47 mouse cellular contexts compared by ENCODE assay signal in the genomic region with DNA sequence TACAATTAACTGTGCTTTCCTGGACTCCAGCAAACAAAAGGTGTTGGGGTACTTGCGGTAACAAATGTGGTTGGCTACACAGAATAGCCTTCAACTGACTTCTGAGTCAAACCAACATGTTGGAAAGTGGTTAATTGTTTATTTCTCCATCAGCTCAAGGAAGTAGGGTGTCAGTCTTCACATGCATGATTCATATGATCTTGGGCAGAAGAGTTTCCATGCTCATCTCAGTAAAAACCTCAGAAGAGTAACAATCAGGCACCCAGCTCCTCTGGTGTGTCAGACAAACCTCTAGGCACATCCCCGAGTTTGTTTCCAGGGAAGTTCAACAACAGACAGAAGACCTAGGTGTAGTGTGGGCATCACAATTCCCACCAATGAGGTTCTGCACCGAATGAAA. TPM values are rescaled to one million over a fixed set of nuclear protein-coding genes. Genes with fewer than 3 reads are reported as not detected.
"Had no signal": no experiment of that assay in that cellular context is flagged by ENCODE, and none has a peak within 500 bp of the region (broad histone marks: within the 10 kb centered on the region; RNA-seq: fewer than 3 reads in every experiment).

No protein-coding gene starts in this region.

- H3K9ac ChIP-seq: limb, embryonic 12.5 days; limb, embryonic 13.5 days; limb, embryonic 15.5 days; liver, embryonic 13.5 days; liver, embryonic 14.5 days; liver, embryonic 15.5 days; liver, postnatal 0 days; lung, embryonic 14.5 days; lung, embryonic 15.5 days; midbrain, embryonic 12.5 days; midbrain, embryonic 13.5 days; midbrain, embryonic 15.5 days; neural tube, embryonic 12.5 days; neural tube, embryonic 13.5 days had no signal

- H3K27ac ChIP-seq: left cerebral cortex, adult 2 months; limb, embryonic 10.5 days; limb, embryonic 12.5 days; limb, embryonic 13.5 days; limb, embryonic 15.5 days; liver, embryonic 13.5 days; liver, embryonic 14.5 days; liver, embryonic 15.5 days; lung, embryonic 15.5 days; macrophage; midbrain, embryonic 10.5 days; midbrain, embryonic 12.5 days; midbrain, embryonic 13.5 days; midbrain, embryonic 15.5 days; neural tube, embryonic 12.5 days; neural tube, embryonic 13.5 days had no signal

- H3K36me3 ChIP-seq: limb, embryonic 10.5 days; limb, embryonic 12.5 days; limb, embryonic 13.5 days; limb, embryonic 15.5 days; liver, embryonic 13.5 days; liver, embryonic 15.5 days; lung, embryonic 15.5 days; midbrain, embryonic 10.5 days; midbrain, embryonic 12.5 days; midbrain, embryonic 13.5 days; midbrain, embryonic 15.5 days; neural tube, embryonic 12.5 days; neural tube, embryonic 13.5 days had no signal

- H3K4me1 ChIP-seq: limb, embryonic 10.5 days; limb, embryonic 12.5 days; limb, embryonic 13.5 days; limb, embryonic 15.5 days; liver, embryonic 13.5 days; liver, embryonic 15.5 days; lung, embryonic 15.5 days; midbrain, embryonic 10.5 days; midbrain, embryonic 12.5 days; midbrain, embryonic 13.5 days; midbrain, embryonic 15.5 days; neural tube, embryonic 12.5 days; neural tube, embryonic 13.5 days had no signal

- DNase-seq: left cerebral cortex, postnatal 4 days; liver; liver, embryonic 13.5 days; liver, postnatal 0 days; lung, adult 18-20 months; lung, adult 2 months; lung, embryonic 14.5 days; lung, postnatal 10 days; lung, postnatal 14 days; lung, postnatal 36 days; lung, postnatal 4 days; midbrain, embryonic 14.5 days had no signal

- ATAC-seq: liver, postnatal 0 days; lung, postnatal 0 days; midbrain, embryonic 13.5 days; midbrain, embryonic 15.5 days; midbrain, embryonic 16.5 days had no signal

- H3K9me3 ChIP-seq: limb, embryonic 13.5 days; limb, embryonic 15.5 days; liver, embryonic 13.5 days; liver, embryonic 15.5 days; lung, embryonic 15.5 days; megakaryocyte, embryonic 14.5 days; neural tube, embryonic 12.5 days had no signal

- H3K4me2 ChIP-seq: limb, embryonic 12.5 days; limb, embryonic 13.5 days; limb, embryonic 15.5 days; liver, embryonic 11.5 days; liver, embryonic 13.5 days; liver, embryonic 15.5 days; lung, embryonic 14.5 days; lung, embryonic 15.5 days; midbrain, embryonic 11.5 days; midbrain, embryonic 12.5 days; midbrain, embryonic 13.5 days; midbrain, embryonic 15.5 days; neural tube, embryonic 12.5 days; neural tube, embryonic 13.5 days had no signal

- H3K4me3 ChIP-seq: left cerebral cortex, adult 2 months; limb, embryonic 10.5 days; limb, embryonic 12.5 days; limb, embryonic 13.5 days; limb, embryonic 15.5 days; liver, embryonic 13.5 days; liver, embryonic 15.5 days; lung, embryonic 15.5 days; megakaryocyte, embryonic 14.5 days; midbrain, embryonic 10.5 days; midbrain, embryonic 12.5 days; midbrain, embryonic 13.5 days; midbrain, embryonic 15.5 days; myocyte; neural tube, embryonic 12.5 days; neural tube, embryonic 13.5 days had no signal

- H3K27me3 ChIP-seq: limb, embryonic 12.5 days; limb, embryonic 13.5 days; limb, embryonic 15.5 days; liver, embryonic 13.5 days; liver, embryonic 15.5 days; lung, embryonic 15.5 days; megakaryocyte, embryonic 14.5 days; midbrain, embryonic 12.5 days; midbrain, embryonic 13.5 days; midbrain, embryonic 15.5 days; neural tube, embryonic 12.5 days; neural tube, embryonic 13.5 days had no signal

RNA-seq across cellular contexts. Expression of a gene that starts 33.7 kb away (rescaled TPM):
- total RNA-seq: left cerebral cortex, adult 18-20 months; left cerebral cortex, adult 2 months; left cerebral cortex, adult 8-10 months; left cerebral cortex, postnatal 10 days; left cerebral cortex, postnatal 14 days; left cerebral cortex, postnatal 25 days; left cerebral cortex, postnatal 36 days; left cerebral cortex, postnatal 4 days; liver, adult 2 months; megakaryocyte progenitor cell, adult 5-6 weeks; midbrain, postnatal 0 days had no signal
- polyA plus RNA-seq: limb, embryonic 10.5 days; limb, embryonic 11.5 days; limb, embryonic 12.5 days; limb, embryonic 13.5 days; limb, embryonic 14.5 days; limb, embryonic 15.5 days; liver, adult 2 months; liver, embryonic 11.5 days; liver, embryonic 13.5 days; liver, embryonic 14.5 days; liver, embryonic 15.5 days; liver, embryonic 16.5 days; liver, postnatal 0 days; lung, adult 2 months; lung, embryonic 14.5 days; lung, embryonic 15.5 days; lung, embryonic 16.5 days; lung, postnatal 0 days; macrophage; midbrain, embryonic 10.5 days; midbrain, embryonic 11.5 days; midbrain, embryonic 12.5 days; midbrain, embryonic 13.5 days; midbrain, embryonic 14.5 days; midbrain, embryonic 15.5 days; midbrain, embryonic 16.5 days; midbrain, postnatal 0 days; myocyte; neural tube, embryonic 11.5 days; neural tube, embryonic 12.5 days; neural tube, embryonic 13.5 days had no signal

RNA-seq across cellular contexts. Expression of a gene that starts 44.7 kb away (rescaled TPM):
- total RNA-seq: left cerebral cortex, adult 18-20 months; left cerebral cortex, adult 2 months; left cerebral cortex, adult 8-10 months; left cerebral cortex, postnatal 10 days; left cerebral cortex, postnatal 14 days; left cerebral cortex, postnatal 25 days; left cerebral cortex, postnatal 36 days; left cerebral cortex, postnatal 4 days; liver, adult 2 months; megakaryocyte progenitor cell, adult 5-6 weeks; midbrain, postnatal 0 days had no signal
- polyA plus RNA-seq: limb, embryonic 10.5 days; limb, embryonic 11.5 days; limb, embryonic 12.5 days; limb, embryonic 13.5 days; limb, embryonic 14.5 days; limb, embryonic 15.5 days; liver, adult 2 months; liver, embryonic 11.5 days; liver, embryonic 13.5 days; liver, embryonic 14.5 days; liver, embryonic 15.5 days; liver, embryonic 16.5 days; liver, postnatal 0 days; lung, adult 2 months; lung, embryonic 14.5 days; lung, embryonic 15.5 days; lung, embryonic 16.5 days; lung, postnatal 0 days; macrophage; midbrain, embryonic 10.5 days; midbrain, embryonic 11.5 days; midbrain, embryonic 12.5 days; midbrain, embryonic 13.5 days; midbrain, embryonic 14.5 days; midbrain, embryonic 15.5 days; midbrain, embryonic 16.5 days; midbrain, postnatal 0 days; myocyte; neural tube, embryonic 11.5 days; neural tube, embryonic 12.5 days; neural tube, embryonic 13.5 days had no signal

RNA-seq across cellular contexts. Expression of a gene that starts 58.7 kb away (rescaled TPM):
- total RNA-seq: left cerebral cortex, adult 18-20 months; left cerebral cortex, adult 2 months; left cerebral cortex, adult 8-10 months; left cerebral cortex, postnatal 10 days; left cerebral cortex, postnatal 14 days; left cerebral cortex, postnatal 25 days; left cerebral cortex, postnatal 36 days; left cerebral cortex, postnatal 4 days; midbrain, postnatal 0 days had no signal
- polyA plus RNA-seq: limb, embryonic 10.5 days; limb, embryonic 11.5 days; limb, embryonic 12.5 days; limb, embryonic 13.5 days; limb, embryonic 15.5 days; liver, adult 2 months; liver, embryonic 11.5 days; lung, embryonic 14.5 days; lung, embryonic 15.5 days; lung, embryonic 16.5 days; midbrain, embryonic 10.5 days; midbrain, embryonic 11.5 days; midbrain, embryonic 12.5 days; midbrain, embryonic 13.5 days; midbrain, embryonic 14.5 days; midbrain, embryonic 15.5 days; midbrain, postnatal 0 days; neural tube, embryonic 11.5 days; neural tube, embryonic 12.5 days; neural tube, embryonic 13.5 days had no signal
